Mouse (Mus musculus) forebrain, embryonic 12.5 days (tissue): Measurements from ENCODE around the gene Msl2. TPM values are rescaled to one million over a fixed set of nuclear protein-coding genes. Genes with fewer than 3 reads are reported as not detected.
A peak's percentile ranks its signal among the peaks of the same experiment; 100 is the strongest.

ENCODE experiments used
- ATAC-seq: fragments of 200-750 bp; cut with Nextera tagmentation; 2 replicates; pipeline ENCODE4 v1.8.0; 2017; ENCODE audit warnings: moderate TSS enrichment; ENCODE audit not compliant: low FRiP score
- H3K27ac ChIP-seq: fragments of 300-500 bp; sonication (generic); 2 replicates; pipeline ENCODE4 v1.5.1; 2016; ENCODE audit warnings: mild to moderate bottlenecking
- H3K27me3 ChIP-seq: fragments of 300-500 bp; sonication (generic); 2 replicates; pipeline ENCODE4 v1.6.1; 2016; ENCODE audit warnings: mild to moderate bottlenecking
- H3K36me3 ChIP-seq: fragments of 300-500 bp; sonication (generic); replicated peaks from 2 replicates; pipeline ENCODE4 v1.6.1; 2016; ENCODE audit warnings: mild to moderate bottlenecking
- H3K4me1 ChIP-seq: fragments of 300-500 bp; sonication (generic); 2 replicates; pipeline ENCODE4 v1.6.1; 2016
- H3K4me2 ChIP-seq: fragments of 300-500 bp; sonication (generic); 2 replicates; pipeline ENCODE4 v1.6.1; 2016; ENCODE audit warnings: mild to moderate bottlenecking, moderate library complexity
- H3K4me3 ChIP-seq: fragments of 300-500 bp; sonication (generic); replicated peaks from 2 replicates; pipeline ENCODE4 v1.5.1; 2016; ENCODE audit warnings: mild to moderate bottlenecking
- H3K9ac ChIP-seq: fragments of 300-500 bp; sonication (generic); 2 replicates; pipeline ENCODE4 v1.6.1; 2016; ENCODE audit warnings: mild to moderate bottlenecking
- H3K9me3 ChIP-seq: fragments of 300-500 bp; sonication (generic); 2 replicates; pipeline ENCODE4 v1.6.1; 2016
- WGBS: fragments of 180-500 bp; shearing (Covaris S2); methylation state at CpG from one replicate; pipeline ENCODE4 v1.1.7; 2016; 5-methylcytosine and 5-hydroxymethylcytosine counted together
- polyA plus RNA-seq: library from polyadenylated mRNA; unstranded; fragments of >200 nt; fragmentation: Nextera tagmentation; extraction: Ambion mirVana; gene quantifications from 2 replicates; pipeline ENCODE4 v1.2.1, GENCODE M21; 2016

Msl2 gene
- polyA plus RNA-seq, 1 experiment from 2014 or later: 8.0 TPM

DNA sequence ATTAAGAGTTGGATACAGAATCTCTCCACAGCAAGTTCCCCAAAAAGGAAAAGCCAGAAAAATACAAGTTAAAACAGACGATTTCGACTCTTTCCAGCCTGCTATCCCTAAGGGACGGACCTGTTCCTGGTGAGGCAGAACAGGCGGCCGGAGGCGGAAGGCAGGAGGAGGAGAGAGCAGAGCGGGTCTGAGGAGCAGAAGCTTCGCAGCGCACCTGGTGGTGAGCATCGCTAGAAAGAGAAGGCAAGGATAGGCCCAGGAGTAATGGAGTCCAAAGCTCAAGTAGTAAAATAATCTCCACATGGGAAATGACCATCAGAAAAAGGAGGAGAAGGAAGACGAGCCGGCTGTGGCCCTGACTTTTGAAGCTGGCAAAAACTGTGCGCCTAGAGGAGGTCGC, 20.6 kb upstream of the Msl2 start:
- H3K9me3 ChIP-seq: no peaks in the 10 kb centered on the region
- 78% methylated on average over 14 of the region's 14 CpGs for WGBS
- no peak for ATAC-seq

DNA sequence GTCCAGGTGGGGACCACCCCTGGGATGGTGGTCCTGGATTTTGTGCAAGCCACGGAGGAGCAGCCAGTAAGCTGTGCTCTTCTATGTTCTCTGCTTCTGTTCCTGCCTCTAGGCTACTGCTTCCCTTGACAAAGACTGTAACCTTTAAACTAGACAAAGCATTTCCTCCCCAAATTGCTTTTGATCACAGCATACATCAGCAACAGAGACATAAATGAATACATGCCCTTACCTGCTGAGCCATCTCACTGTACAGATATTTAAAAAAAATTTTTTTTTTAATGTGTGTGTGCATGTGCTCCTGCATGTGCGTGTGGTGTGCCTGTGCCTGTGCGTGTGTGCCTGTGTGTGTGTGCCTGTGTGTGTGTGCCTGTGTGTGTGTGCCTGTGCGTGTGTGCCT, 16.7 kb upstream of the Msl2 start:
- no peak overlapping the region for H3K4me3 ChIP-seq
- 96% methylated on average over 4 of the region's 4 CpGs for WGBS
- no peak overlapping the region for H3K4me2 ChIP-seq
- H3K9me3 ChIP-seq: no peaks in the 10 kb centered on the region
- 0 out of 2 replicates have a peak, but pooled peaks cover under 1% of the 10 kb centered on the region for H3K4me1 ChIP-seq
- H3K27me3 ChIP-seq: no peaks in the 10 kb centered on the region
- no peak for ATAC-seq
- no peak overlapping the region for H3K9ac ChIP-seq
- no peaks in the 10 kb centered on the region for H3K36me3 ChIP-seq
- H3K27ac ChIP-seq: no peak overlapping the region

More for the DNA sequence above, 20.6 kb upstream of the Msl2 start:
- H3K4me1 ChIP-seq: no peaks in the 10 kb centered on the region
- H3K4me2 ChIP-seq: no peak overlapping the region
- H3K27me3 ChIP-seq: no peaks in the 10 kb centered on the region
- no peak overlapping the region for H3K9ac ChIP-seq
- no peak overlapping the region for H3K4me3 ChIP-seq
- H3K36me3 ChIP-seq: no peaks in the 10 kb centered on the region
- no peak overlapping the region for H3K27ac ChIP-seq

DNA sequence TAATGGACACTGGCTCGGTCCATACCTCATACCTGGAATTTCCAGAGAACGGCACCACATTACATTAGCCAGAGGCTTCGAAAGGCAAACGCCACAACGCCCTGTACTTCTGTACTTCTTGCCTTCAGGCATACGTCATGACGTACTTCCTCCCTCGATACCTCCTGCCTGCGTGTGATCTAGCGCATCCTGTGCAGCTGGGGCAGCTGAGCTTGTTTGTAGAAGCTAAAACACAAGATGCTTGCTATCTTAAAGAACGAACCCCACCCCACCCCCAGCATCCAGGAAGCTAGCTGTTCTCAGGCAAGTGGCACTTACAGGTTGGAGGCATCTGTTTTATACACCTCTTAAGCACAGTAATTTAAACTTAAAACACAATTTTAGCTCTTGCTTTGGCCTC, 12.9 kb upstream of the Msl2 start:
- ATAC-seq: no peak
- 88% methylated on average over 11 of the region's 11 CpGs for WGBS
- no peaks in the 10 kb centered on the region for H3K36me3 ChIP-seq

DNA sequence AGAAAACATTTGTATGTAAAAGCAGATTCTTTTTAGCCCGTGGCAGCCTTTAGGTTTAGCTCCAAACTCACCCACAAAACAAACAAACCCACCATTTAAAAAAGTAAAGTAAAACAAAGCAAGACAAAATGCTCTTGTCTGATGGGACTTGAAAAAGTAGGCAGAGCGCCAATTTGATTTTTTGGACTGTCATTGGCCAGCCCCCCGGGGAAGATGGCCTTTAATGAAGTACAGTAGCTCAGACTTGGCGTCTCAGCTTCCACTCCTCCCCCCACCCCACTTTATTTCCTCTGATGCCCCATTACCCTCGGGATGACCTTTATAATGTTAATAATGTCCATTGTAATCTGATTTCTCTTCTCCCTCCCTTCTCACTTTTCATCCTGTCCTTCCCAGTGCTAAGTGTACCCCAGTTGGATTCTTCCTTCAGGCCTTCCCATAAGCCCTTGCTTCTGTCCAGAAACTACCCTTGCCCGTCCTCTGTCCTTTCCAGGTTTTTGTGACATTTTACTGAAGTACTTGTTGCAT, 11.6 kb upstream of the Msl2 start:
- Histone ChIP-seq H3K9ac (no peak overlapping the region), H3K9me3 (no peaks in the 10 kb centered on the region), H3K27ac (no peak overlapping the region), H3K4me3 (no peak overlapping the region), H3K27me3 (no peaks in the 10 kb centered on the region), H3K4me1 (peaks cover 8% of the 10 kb centered on the region; the same call in 1 of the 2 replicates), H3K36me3 (no peaks in the 10 kb centered on the region), H3K4me2 (no peak overlapping the region)
- no peak for ATAC-seq
- 77% methylated on average over 6 of the region's 6 CpGs for WGBS

More for the DNA sequence above, 12.9 kb upstream of the Msl2 start:
- no peak overlapping the region for H3K9ac ChIP-seq
- H3K4me2 ChIP-seq: no peak overlapping the region
- H3K27me3 ChIP-seq: no peaks in the 10 kb centered on the region
- H3K4me1 ChIP-seq: peaks cover 8% of the 10 kb centered on the region; the same call in 1 of the 2 replicates
- no peak overlapping the region for H3K4me3 ChIP-seq
- H3K27ac ChIP-seq: no peak overlapping the region
- H3K9me3 ChIP-seq: no peaks in the 10 kb centered on the region

DNA sequence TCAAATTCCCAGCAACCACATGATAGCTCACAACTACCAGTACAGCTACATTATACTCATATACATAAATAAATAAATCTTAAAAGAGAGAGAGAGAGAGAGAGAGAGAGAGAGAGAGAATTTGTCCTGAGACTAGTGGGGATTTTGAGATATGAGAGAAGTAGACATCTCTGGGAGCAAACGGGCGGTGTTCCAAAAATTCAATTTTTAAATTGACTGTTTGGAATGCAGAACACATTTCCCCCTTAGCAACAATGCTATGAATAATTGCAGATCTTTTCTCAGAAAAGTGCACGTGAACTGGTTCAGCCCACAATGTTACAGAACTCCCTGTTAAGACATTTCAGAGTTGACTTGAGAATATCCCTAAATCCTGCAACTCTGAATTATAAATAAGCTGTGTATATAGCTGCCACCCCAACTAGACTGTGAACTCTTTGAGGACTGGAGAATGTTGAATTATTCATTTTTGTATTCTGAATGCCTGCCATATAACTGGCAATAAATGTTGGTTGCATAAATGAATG, 8.8 kb upstream of the Msl2 start:
- Histone ChIP-seq H3K4me1 (peaks cover 8% of the 10 kb centered on the region; the same call in 1 of the 2 replicates), H3K27ac (no peak overlapping the region), H3K4me3 (no peak overlapping the region), H3K9ac (no peak overlapping the region), H3K4me2 (no peak overlapping the region), H3K36me3 (no peaks in the 10 kb centered on the region), H3K27me3 (no peaks in the 10 kb centered on the region), H3K9me3 (no peaks in the 10 kb centered on the region)
- 77% methylated on average over 3 of the region's 3 CpGs for WGBS
- no peak for ATAC-seq

DNA sequence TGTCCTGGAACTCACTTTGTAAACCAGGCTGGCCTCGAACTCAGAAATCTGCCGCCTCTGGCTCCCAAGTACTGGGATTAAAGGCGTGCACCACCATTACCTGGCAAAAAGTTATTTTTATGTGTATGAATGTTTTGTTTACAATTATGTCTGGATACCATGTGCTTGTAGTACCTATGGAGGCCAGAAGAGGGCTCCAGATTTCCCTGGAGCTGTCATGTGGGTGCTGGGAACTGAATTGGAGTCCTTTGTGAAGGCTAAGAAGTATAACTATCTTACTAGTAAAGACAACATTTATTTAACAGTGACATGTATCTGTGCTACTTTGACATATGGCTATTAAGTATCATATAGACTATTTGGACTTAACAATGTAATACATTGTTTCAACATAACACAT, 4.1 kb upstream of the Msl2 start:
- over 99% methylated on average over 3 of the region's 3 CpGs for WGBS
- no peak overlapping the region for H3K4me3 ChIP-seq

DNA sequence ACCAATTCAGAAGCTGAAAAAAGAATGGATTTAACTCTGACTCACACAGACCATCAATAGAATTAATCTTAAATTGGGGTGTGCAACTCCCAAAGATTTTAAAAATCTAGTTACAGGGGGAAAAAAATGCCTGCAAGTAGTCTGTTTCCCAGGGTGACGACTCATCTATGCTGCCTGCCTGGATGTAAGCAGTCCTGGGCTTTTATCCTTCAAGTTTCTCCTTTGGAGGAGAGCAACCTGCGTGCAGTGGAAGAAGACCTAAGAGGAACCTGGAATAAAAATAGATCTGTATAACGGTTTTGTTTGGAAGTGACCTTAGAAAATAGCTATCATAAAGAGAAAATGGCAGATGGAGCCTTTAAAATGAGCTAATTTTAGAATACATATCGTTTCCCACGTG, 1.4 kb upstream of the Msl2 start:
- no peak for ATAC-seq
- no peaks in the 10 kb centered on the region for H3K9me3 ChIP-seq
- no peaks in the 10 kb centered on the region for H3K36me3 ChIP-seq
- H3K27ac ChIP-seq: no peak overlapping the region
- 50% methylated on average over 5 of the region's 5 CpGs for WGBS
- H3K9ac ChIP-seq: no peak overlapping the region
- no peak overlapping the region for H3K4me2 ChIP-seq
- peaks cover 11% of the 10 kb centered on the region for H3K4me1 ChIP-seq
- H3K27me3 ChIP-seq: no peaks in the 10 kb centered on the region
- no peak overlapping the region for H3K4me3 ChIP-seq

More for the DNA sequence above, 4.1 kb upstream of the Msl2 start:
- no peak for ATAC-seq
- Histone ChIP-seq H3K27me3 (no peaks in the 10 kb centered on the region), H3K36me3 (no peaks in the 10 kb centered on the region), H3K9ac (no peak overlapping the region), H3K9me3 (no peaks in the 10 kb centered on the region), H3K4me1 (peaks cover 5% of the 10 kb centered on the region; the same call in 1 of the 2 replicates), H3K4me2 (no peak overlapping the region), H3K27ac (no peak overlapping the region)

DNA sequence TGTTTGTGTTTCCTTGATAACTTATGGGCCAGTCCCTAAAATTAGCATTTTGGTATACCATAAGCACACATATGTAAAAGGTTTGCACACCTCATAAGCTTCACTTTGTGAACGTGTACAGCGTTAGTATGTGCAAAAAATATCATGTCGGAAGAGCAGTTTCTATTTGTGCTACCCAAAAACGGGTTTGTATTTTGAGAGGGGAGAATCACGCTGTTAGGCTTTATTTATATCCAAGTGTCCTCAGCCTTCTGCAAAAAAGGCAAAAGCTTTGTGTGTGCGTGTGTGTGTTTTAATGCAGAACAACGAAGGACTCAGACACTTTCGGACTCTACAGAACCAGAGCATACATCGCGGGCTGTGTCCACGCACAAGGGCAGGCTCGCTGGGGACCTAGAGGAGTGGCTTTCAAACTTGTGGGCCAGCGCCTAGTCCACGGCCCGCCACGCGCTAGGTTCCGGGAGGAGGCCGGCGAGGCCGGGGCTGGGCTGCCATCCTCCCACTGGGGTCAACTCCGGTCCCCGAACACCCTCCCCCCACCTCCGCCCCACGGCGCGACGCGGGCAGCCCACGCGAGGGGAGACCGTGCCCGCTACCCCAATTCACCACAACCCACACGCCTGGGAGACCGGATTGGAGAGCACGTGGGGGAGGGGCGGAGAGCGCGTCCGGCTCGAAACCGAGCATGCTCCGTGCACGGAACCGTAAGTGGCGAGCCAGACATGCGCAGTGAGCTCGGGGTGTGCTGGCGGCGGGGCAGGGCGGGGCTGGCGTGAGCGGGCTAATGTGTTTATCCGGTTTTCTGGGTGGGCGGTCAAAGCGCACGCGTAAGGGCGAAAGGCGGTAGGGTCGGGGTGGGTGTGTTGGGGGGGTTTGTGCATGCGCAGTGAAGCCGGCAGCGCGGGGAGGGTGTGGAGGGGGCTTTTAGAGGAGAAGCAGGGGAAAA, 587 bp upstream of the Msl2 start:
- no peaks in the 10 kb centered on the region for H3K9me3 ChIP-seq
- H3K9ac ChIP-seq: peak overlapping the region; percentile 97
- peak overlapping the region; percentile 88 for H3K4me2 ChIP-seq
- 2% methylated on average over 63 of the region's 65 CpGs for WGBS
- H3K4me1 ChIP-seq: peaks cover 17% of the 10 kb centered on the region
- peak overlapping the region; percentile 77 for H3K4me3 ChIP-seq
- H3K27me3 ChIP-seq: no peaks in the 10 kb centered on the region
- peak; percentile 93 for ATAC-seq
- H3K27ac ChIP-seq: peak overlapping the region; percentile 99
- H3K36me3 ChIP-seq: no peaks in the 10 kb centered on the region

DNA sequence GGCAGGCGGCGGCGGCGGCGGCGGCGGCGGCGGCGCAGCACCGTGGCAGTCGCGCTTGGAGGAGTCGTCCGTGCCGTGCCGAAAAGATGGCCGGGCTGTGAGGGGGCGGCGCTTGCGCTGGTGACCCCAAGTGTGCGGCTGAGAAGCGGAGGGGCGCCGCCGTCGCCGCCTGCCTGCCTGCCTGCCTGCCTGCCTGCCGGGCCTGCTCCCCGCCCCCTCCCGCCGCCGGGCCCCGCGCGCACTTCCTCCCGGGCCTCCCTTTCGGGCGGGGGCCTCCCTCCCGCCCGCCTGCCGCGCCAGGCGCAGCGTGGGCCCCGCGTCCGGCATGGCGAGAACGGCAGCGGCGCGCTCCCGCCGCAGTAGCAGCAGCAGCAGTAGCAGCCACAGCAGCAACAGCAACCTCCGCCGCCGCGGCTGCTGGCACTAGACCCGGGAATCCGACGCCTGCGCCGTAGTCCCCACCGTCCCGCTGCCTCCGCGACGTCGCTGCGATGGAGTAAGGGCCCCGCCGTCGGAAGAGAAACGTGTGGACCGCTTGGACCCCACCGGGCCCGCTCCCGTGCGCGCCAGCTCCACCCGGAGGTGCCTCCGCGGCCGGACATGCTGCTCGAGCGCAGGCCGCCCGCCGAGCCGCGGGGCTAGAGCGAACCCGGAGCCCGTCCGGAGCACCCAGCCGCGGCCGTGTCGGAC, 576 bp downstream of the Msl2 start:
- no peaks in the 10 kb centered on the region for H3K27me3 ChIP-seq
- H3K27ac ChIP-seq: peak overlapping the region; percentile 99
- H3K36me3 ChIP-seq: no peaks in the 10 kb centered on the region
- H3K9ac ChIP-seq: peak overlapping the region; percentile 97
- H3K4me1 ChIP-seq: peaks cover 29% of the 10 kb centered on the region
- under 1% methylated on average over 77 of the region's 100 CpGs for WGBS
- H3K4me3 ChIP-seq: peak overlapping the region; percentile 77
- peak overlapping the region; percentile 88 for H3K4me2 ChIP-seq
- no peaks in the 10 kb centered on the region for H3K9me3 ChIP-seq
- peak; percentile 78 for ATAC-seq

DNA sequence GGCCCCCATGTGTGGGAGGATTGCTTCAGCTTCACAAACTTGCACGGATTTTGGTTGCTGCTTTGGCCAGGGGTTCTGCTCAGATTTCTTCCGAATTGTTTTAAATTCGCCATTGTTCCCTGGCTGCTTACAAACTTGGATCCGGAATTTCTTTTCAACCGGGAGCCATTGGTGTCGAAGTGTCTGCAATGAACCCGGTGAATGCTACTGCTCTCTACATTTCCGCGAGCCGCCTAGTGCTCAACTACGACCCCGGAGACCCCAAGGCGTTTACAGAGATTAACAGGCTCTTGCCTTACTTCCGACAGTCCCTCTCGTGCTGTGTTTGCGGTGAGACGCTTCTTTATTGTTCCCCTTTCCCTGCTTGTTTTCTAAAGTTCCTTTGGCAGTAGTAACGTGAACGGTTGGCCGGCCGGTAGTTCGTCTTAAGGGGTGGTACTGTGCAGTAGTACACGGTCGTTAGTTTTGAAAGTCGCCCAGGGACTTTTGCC, 1.2 kb downstream of the Msl2 start:
- no peaks in the 10 kb centered on the region for H3K36me3 ChIP-seq
- peak overlapping the region; percentile 88 for H3K4me2 ChIP-seq
- H3K4me1 ChIP-seq: peaks cover 34% of the 10 kb centered on the region
- ATAC-seq: no peak
- H3K27ac ChIP-seq: peak overlapping the region; percentile 99
- no peaks in the 10 kb centered on the region for H3K27me3 ChIP-seq
- under 1% methylated on average over 25 of the region's 25 CpGs for WGBS
- no peaks in the 10 kb centered on the region for H3K9me3 ChIP-seq
- peak overlapping the region; percentile 97 for H3K9ac ChIP-seq
- peak overlapping the region; percentile 77 for H3K4me3 ChIP-seq

DNA sequence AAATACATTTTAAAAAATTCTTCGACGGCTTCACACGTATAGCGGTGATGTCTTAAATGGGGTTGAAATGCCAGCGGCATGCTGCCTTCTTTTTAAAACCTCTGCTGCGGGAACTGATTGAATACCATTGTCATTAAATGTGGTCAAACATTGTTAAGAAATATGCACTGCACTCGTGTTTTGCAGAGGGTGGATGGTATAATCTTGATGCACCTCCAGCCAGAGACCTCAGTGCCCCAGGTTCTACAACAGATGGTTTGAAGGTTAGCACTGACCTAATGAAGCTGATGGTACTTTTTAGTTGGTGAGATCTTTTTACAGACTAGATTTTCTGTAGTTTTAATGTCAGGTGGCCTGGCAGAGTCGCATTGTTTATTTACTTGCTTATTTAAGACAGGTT, 1.8 kb downstream of the Msl2 start:
- Histone ChIP-seq H3K9ac (peak overlapping the region; percentile 97), H3K27me3 (no peaks in the 10 kb centered on the region), H3K36me3 (no peaks in the 10 kb centered on the region), H3K4me3 (peak overlapping the region; percentile 77), H3K9me3 (no peaks in the 10 kb centered on the region), H3K4me2 (peak overlapping the region; percentile 88), H3K27ac (no peak overlapping the region), H3K4me1 (peaks cover 36% of the 10 kb centered on the region)
- 1% methylated on average over 8 of the region's 8 CpGs for WGBS
- ATAC-seq: no peak
